Mouse (Mus musculus): ENCODE measurements around the gene Il17d. TPM values are rescaled to one million over a fixed set of nuclear protein-coding genes. Genes with fewer than 3 reads are reported as not detected.

Gene Il17d
- polyA plus RNA-seq, 1 experiment, result not detected

GRCm38 (mm10) chr14:57546131-57546530 lies 21.6 kb downstream of the Il17d start:
- no peak overlapping the region for H3K4me3 ChIP-seq (ENCODE audit: insufficient read depth, low read length)
- H3K27ac ChIP-seq (ENCODE audit: insufficient read depth, low read depth, low read length), result no peak overlapping the region
- TF ChIP-seq CTCF (IDR thresholded peaks at IDR 0.05; ENCODE audit: low read depth, low read length), result no peak
- no peak for TF ChIP-seq POLR2A (IDR thresholded peaks at IDR 0.05; ENCODE audit: borderline replicate concordance, low read depth, low read length)
- no peaks in the 10 kb centered on the region for H3K4me1 ChIP-seq (ENCODE audit: control insufficient read depth, insufficient read depth, low read length)

GRCm38 (mm10) chr14:57546557-57547021 lies 22.0 kb downstream of the Il17d start:
- Histone ChIP-seq H3K4me1 (ENCODE audit: control insufficient read depth, insufficient read depth, low read length) (no peaks in the 10 kb centered on the region), H3K4me3 (ENCODE audit: insufficient read depth, low read length) (no peak overlapping the region), H3K27ac (ENCODE audit: insufficient read depth, low read depth, low read length) (no peak overlapping the region)
- TF ChIP-seq POLR2A (IDR thresholded peaks at IDR 0.05; ENCODE audit: borderline replicate concordance, low read depth, low read length) (no peak), CTCF (IDR thresholded peaks at IDR 0.05; ENCODE audit: low read depth, low read length) (no peak)

GRCm38 (mm10) chr14:57547062-57547461 lies 22.5 kb downstream of the Il17d start:
- Histone ChIP-seq H3K27ac (ENCODE audit: insufficient read depth, low read depth, low read length) (no peak overlapping the region), H3K4me1 (ENCODE audit: control insufficient read depth, insufficient read depth, low read length) (no peaks in the 10 kb centered on the region), H3K4me3 (ENCODE audit: insufficient read depth, low read length) (no peak overlapping the region)
- TF ChIP-seq POLR2A (IDR thresholded peaks at IDR 0.05; ENCODE audit: borderline replicate concordance, low read depth, low read length), result no peak
- TF ChIP-seq CTCF (IDR thresholded peaks at IDR 0.05; ENCODE audit: low read depth, low read length), result no peak

GRCm38 (mm10) chr14:57552945-57553344 lies 28.4 kb downstream of the Il17d start:
- H3K4me3 ChIP-seq (ENCODE audit: insufficient read depth, low read length), result no peak overlapping the region
- TF ChIP-seq POLR2A (IDR thresholded peaks at IDR 0.05; ENCODE audit: borderline replicate concordance, low read depth, low read length), result no peak
- no peak for TF ChIP-seq CTCF (IDR thresholded peaks at IDR 0.05; ENCODE audit: low read depth, low read length)
- H3K27ac ChIP-seq (ENCODE audit: insufficient read depth, low read depth, low read length), result no peak overlapping the region
- no peaks in the 10 kb centered on the region for H3K4me1 ChIP-seq (ENCODE audit: control insufficient read depth, insufficient read depth, low read length)

GRCm38 (mm10) chr14:57554434-57554833 lies 29.9 kb downstream of the Il17d start:
- TF ChIP-seq CTCF (IDR thresholded peaks at IDR 0.05; ENCODE audit: low read depth, low read length) (no peak), POLR2A (IDR thresholded peaks at IDR 0.05; ENCODE audit: borderline replicate concordance, low read depth, low read length) (no peak)
- Histone ChIP-seq H3K4me3 (ENCODE audit: insufficient read depth, low read length) (no peak overlapping the region), H3K4me1 (ENCODE audit: control insufficient read depth, insufficient read depth, low read length) (no peaks in the 10 kb centered on the region), H3K27ac (ENCODE audit: insufficient read depth, low read depth, low read length) (no peak overlapping the region)

- TF ChIP-seq CTCF (IDR thresholded peaks at IDR 0.05; ENCODE audit: low read depth, low read length) (no peak), POLR2A (IDR thresholded peaks at IDR 0.05; ENCODE audit: borderline replicate concordance, low read depth, low read length) (no peak)
- no peaks in the 10 kb centered on the region for H3K4me1 ChIP-seq (ENCODE audit: control insufficient read depth, insufficient read depth, low read length)
- no peak overlapping the region for H3K27ac ChIP-seq (ENCODE audit: insufficient read depth, low read depth, low read length)
- H3K4me3 ChIP-seq (ENCODE audit: insufficient read depth, low read length), result no peak overlapping the region
Measured at GRCm38 (mm10) chr14:57555471-57556070, 31.0 kb downstream of the Il17d start.

GRCm38 (mm10) chr14:57556922-57557321 lies 32.3 kb downstream of the Il17d start:
- TF ChIP-seq CTCF (IDR thresholded peaks at IDR 0.05; ENCODE audit: low read depth, low read length) (no peak), POLR2A (IDR thresholded peaks at IDR 0.05; ENCODE audit: borderline replicate concordance, low read depth, low read length) (no peak)
- Histone ChIP-seq H3K27ac (ENCODE audit: insufficient read depth, low read depth, low read length) (no peak overlapping the region), H3K4me1 (ENCODE audit: control insufficient read depth, insufficient read depth, low read length) (no peaks in the 10 kb centered on the region), H3K4me3 (ENCODE audit: insufficient read depth, low read length) (no peak overlapping the region)

- peaks cover 2% of the 10 kb centered on the region for H3K4me1 ChIP-seq (ENCODE audit: control insufficient read depth, insufficient read depth, low read length)
- no peak for TF ChIP-seq POLR2A (IDR thresholded peaks at IDR 0.05; ENCODE audit: borderline replicate concordance, low read depth, low read length)
- TF ChIP-seq CTCF (IDR thresholded peaks at IDR 0.05; ENCODE audit: low read depth, low read length), result no peak
Measured at GRCm38 (mm10) chr14:57565626-57566025, 41.0 kb downstream of the Il17d start.

GRCm38 (mm10) chr14:57571155-57572133 lies 46.9 kb downstream of the Il17d start, which contains the start of gene Eef1akmt1:
Eef1akmt1 (minus strand) TSS chr14:57571612.
- TF ChIP-seq CTCF (IDR thresholded peaks at IDR 0.05; ENCODE audit: low read depth, low read length) (no peak), POLR2A (IDR thresholded peaks at IDR 0.05; ENCODE audit: borderline replicate concordance, low read depth, low read length) (no peak)
- Histone ChIP-seq H3K4me1 (ENCODE audit: control insufficient read depth, insufficient read depth, low read length) (peaks cover 10% of the 10 kb centered on the region), H3K4me3 (ENCODE audit: insufficient read depth, low read length) (peak within 1 kb of the TSS; percentile 76), H3K27ac (ENCODE audit: insufficient read depth, low read depth, low read length) (peak within 1 kb of the TSS; percentile 81)

More at GRCm38 (mm10) chr14:57565626-57566025, 41.0 kb downstream of the Il17d start:
- Histone ChIP-seq H3K4me3 (ENCODE audit: insufficient read depth, low read length) (no peak overlapping the region), H3K27ac (ENCODE audit: insufficient read depth, low read depth, low read length) (no peak overlapping the region)
